Mouse (Mus musculus) kidney, adult 9 months (tissue): Measurements from ENCODE around the gene Ppm1f.
"Not testable (repeated sequence)": the region's sequence is repeated elsewhere in the genome, so short reads cannot be mapped to it uniquely, and the experiment has no call there.

ENCODE experiments used
- DNase-seq: peaks from one replicate; pipeline ENCODE4 v3.0.0; 2022

The Ppm1f gene

GRCm38 (mm10) chr16:16911641-16912597 is 15.7 kb downstream of the Ppm1f start:
- DNase-seq = peak; percentile 79

GRCm38 (mm10) chr16:16913440-16913839 is 17.2 kb downstream of the Ppm1f start:
- DNase-seq = no peak

GRCm38 (mm10) chr16:16918441-16919117 is 22.3 kb downstream of the Ppm1f start:
- no peak for DNase-seq

GRCm38 (mm10) chr16:16921021-16921435 is 24.8 kb downstream of the Ppm1f start:
- DNase-seq = peak; percentile 65

- DNase-seq = no peak
Observed at GRCm38 (mm10) chr16:16924481-16924880, 28.2 kb downstream of the Ppm1f start.

GRCm38 (mm10) chr16:16926536-16926935 is 30.3 kb downstream of the Ppm1f start:
- no peak for DNase-seq

- not testable (repeated sequence) for DNase-seq
Observed at GRCm38 (mm10) chr16:16928908-16929307, 32.6 kb downstream of the Ppm1f start.

GRCm38 (mm10) chr16:16930326-16930725 is 34.1 kb downstream of the Ppm1f start:
- DNase-seq = no peak

- no peak for DNase-seq
Observed at GRCm38 (mm10) chr16:16930810-16931296, 34.6 kb downstream of the Ppm1f start.

GRCm38 (mm10) chr16:16939543-16939942 is 43.3 kb downstream of the Ppm1f start:
- no peak for DNase-seq

GRCm38 (mm10) chr16:16941078-16941477 is 44.8 kb downstream of the Ppm1f start:
- no peak for DNase-seq

GRCm38 (mm10) chr16:16958575-16958974 is 62.3 kb downstream of the Ppm1f start:
- DNase-seq = no peak

GRCm38 (mm10) chr16:16959907-16960306 is 63.6 kb downstream of the Ppm1f start:
- DNase-seq = no peak

GRCm38 (mm10) chr16:16965149-16965548 is 68.9 kb downstream of the Ppm1f start:
- no peak for DNase-seq

- DNase-seq = no peak
Observed at GRCm38 (mm10) chr16:16966290-16966689, 70.0 kb downstream of the Ppm1f start.
